Mouse (Mus musculus): ENCODE results near the gene Ntm. TPM values are rescaled to one million over a fixed set of nuclear protein-coding genes. Genes with fewer than 3 reads are reported as not detected.

Ntm gene
- polyA plus RNA-seq, 1 experiment from 2014 or later: 11.5 TPM

DNA sequence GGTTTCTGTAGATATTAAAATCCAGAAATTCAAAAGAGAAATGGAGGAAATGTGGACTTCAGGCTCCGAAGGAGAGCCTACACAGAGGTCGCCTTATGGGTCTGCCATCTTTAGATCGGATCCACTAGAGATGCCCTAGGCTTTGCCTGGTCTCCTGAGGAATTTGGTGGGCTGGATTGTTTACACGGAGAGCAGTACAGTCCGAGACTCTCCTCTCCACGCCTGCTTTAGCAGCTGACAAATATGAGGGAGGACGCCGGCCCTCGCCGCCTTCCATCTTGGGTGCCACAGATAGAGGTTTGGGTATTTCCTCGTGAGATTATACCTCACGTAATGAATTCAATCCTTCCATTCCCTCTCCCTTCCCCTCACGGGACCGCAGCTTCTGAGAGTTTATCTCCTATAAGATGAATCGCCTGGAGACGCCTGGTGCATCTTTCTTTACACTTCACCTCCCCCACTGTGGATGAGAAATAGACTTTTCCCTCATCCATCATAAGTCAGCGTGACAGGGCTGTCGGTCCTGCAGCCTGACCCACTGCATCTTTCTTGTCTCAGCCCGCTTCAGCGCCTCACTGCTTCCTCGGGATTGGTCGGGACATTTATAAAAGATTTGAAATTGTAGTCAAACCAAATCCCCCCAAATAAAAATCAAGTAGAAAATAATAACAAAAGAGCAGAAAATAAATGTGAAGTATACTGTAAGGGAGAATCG is 191.7 kb downstream of the Ntm start:
- 79% methylated on average over 23 of the region's 23 CpGs for WGBS
- no peak overlapping the region for H3K4me3 ChIP-seq (ENCODE audit: low read depth, low read length)
- H3K36me3 ChIP-seq (replicated peaks; ENCODE audit: control insufficient read depth, insufficient read depth, low read depth, low read length): no peaks in the 10 kb centered on the region
- no peak for DNase-seq (ENCODE audit: low spot score)
- H3K27me3 ChIP-seq (ENCODE audit: control insufficient read depth, insufficient read depth, low read length): no peaks in the 10 kb centered on the region
- H3K4me2 ChIP-seq (ENCODE audit: low read depth, low read length): no peak overlapping the region
- H3K27ac ChIP-seq (replicated peaks; ENCODE audit: low read depth, low read length): no peak overlapping the region
- ATAC-seq (replicated peaks; ENCODE audit: insufficient number of reproducible peaks, low FRiP score, low TSS enrichment, low read depth): no peak
- no peak overlapping the region for H3K9ac ChIP-seq (replicated peaks; ENCODE audit: low read length)
- H3K9me3 ChIP-seq (replicated peaks; ENCODE audit: control insufficient read depth, low read length): no peaks in the 10 kb centered on the region
- H3K4me1 ChIP-seq (ENCODE audit: control insufficient read depth, insufficient read depth, low read length): no peaks in the 10 kb centered on the region

- WGBS: 21% methylated on average over 4 of the region's 4 CpGs
- Histone ChIP-seq H3K4me3 (ENCODE audit: low read depth, low read length) (no peak overlapping the region), H3K4me2 (ENCODE audit: low read depth, low read length) (no peak overlapping the region), H3K27me3 (ENCODE audit: control insufficient read depth, insufficient read depth, low read length) (no peaks in the 10 kb centered on the region), H3K9me3 (replicated peaks; ENCODE audit: control insufficient read depth, low read length) (no peaks in the 10 kb centered on the region), H3K27ac (replicated peaks; ENCODE audit: low read depth, low read length) (no peak overlapping the region), H3K4me1 (ENCODE audit: control insufficient read depth, insufficient read depth, low read length) (no peaks in the 10 kb centered on the region), H3K36me3 (replicated peaks; ENCODE audit: control insufficient read depth, insufficient read depth, low read depth, low read length) (no peaks in the 10 kb centered on the region), H3K9ac (replicated peaks; ENCODE audit: low read length) (no peak overlapping the region)
- ATAC-seq (replicated peaks; ENCODE audit: insufficient number of reproducible peaks, low FRiP score, low TSS enrichment, low read depth) (no peak), DNase-seq (ENCODE audit: low spot score) (no peak)
Observed at GRCm38 (mm10) chr9:29769361-29769760, 193.6 kb downstream of the Ntm start.

DNA sequence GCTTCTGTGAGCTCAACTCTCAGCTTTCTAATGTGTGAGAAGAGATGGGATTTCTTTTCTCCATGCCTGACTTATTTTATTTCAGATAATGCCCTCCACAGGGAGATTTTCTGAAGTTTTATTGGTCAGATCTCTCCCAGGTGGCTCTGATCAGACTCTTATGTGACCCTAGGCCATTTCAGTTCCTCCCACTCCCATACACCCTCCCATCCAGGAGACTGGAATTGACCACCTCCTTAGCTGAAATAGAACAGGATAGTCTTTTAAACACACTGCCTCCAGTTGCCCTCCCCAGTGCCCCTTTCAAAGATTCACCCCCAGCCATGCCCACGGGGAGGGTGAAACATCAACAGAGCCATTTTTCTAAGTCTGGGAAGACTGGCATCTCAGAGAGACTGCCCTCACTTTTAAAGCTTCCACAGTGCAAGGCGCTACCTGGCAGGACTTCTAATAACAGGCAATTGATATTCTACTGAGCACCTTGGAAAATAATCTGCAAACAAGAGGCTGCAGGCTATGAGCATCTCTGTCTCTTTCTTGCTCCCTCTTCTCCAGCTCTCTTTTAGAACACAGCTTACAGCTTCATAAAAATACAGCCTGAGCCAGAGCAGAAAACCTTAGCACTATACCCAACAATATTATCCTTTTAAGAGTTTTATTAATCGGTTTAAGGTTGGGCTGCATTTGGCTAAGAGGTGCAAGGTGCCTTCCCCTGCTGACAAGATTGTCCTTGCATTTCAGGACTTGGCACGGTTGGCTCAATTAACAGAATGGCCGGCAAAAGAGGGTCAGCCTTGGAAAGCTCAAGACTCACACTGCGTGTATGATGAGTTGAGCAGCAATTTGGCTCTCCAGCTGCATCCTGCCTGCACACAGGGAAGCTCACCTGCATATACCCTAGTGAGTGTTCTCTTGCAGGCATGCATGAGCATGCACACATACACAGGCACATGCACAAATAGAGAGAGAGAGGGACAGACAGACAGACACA is 196.7 kb downstream of the Ntm start:
- H3K4me3 ChIP-seq (ENCODE audit: low read depth, low read length): no peak overlapping the region
- H3K4me1 ChIP-seq (ENCODE audit: control insufficient read depth, insufficient read depth, low read length): no peaks in the 10 kb centered on the region
- no peaks in the 10 kb centered on the region for H3K36me3 ChIP-seq (replicated peaks; ENCODE audit: control insufficient read depth, insufficient read depth, low read depth, low read length)
- H3K27ac ChIP-seq (replicated peaks; ENCODE audit: low read depth, low read length): no peak overlapping the region
- no peaks in the 10 kb centered on the region for H3K9me3 ChIP-seq (replicated peaks; ENCODE audit: control insufficient read depth, low read length)
- H3K9ac ChIP-seq (replicated peaks; ENCODE audit: low read length): no peak overlapping the region
- no peaks in the 10 kb centered on the region for H3K27me3 ChIP-seq (ENCODE audit: control insufficient read depth, insufficient read depth, low read length)
- 72% methylated on average over 6 of the region's 6 CpGs for WGBS
- ATAC-seq (replicated peaks; ENCODE audit: insufficient number of reproducible peaks, low FRiP score, low TSS enrichment, low read depth) (no peak), DNase-seq (ENCODE audit: low spot score) (no peak)
- no peak overlapping the region for H3K4me2 ChIP-seq (ENCODE audit: low read depth, low read length)

DNA sequence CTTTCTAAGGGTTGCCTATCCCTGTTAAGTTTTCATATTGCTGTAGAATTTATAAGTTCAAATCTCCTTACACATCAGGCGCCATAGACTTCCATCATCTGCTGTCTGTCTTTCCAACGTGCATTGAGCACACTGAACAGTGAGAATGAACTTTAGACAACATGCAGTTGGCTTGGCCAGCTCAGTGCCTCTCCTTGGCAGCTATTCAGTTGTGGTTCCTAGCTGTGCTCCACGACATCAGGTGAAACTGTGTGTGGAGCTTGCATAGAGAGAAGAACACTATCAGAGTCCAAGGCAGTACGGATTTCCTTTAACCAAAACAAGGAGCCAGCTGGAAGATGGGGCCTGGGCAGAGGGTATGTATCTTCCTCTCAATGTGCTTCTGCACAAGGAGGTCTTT is 199.6 kb downstream of the Ntm start:
- Histone ChIP-seq H3K27me3 (ENCODE audit: control insufficient read depth, insufficient read depth, low read length) (no peaks in the 10 kb centered on the region), H3K4me2 (ENCODE audit: low read depth, low read length) (no peak overlapping the region), H3K9me3 (replicated peaks; ENCODE audit: control insufficient read depth, low read length) (no peaks in the 10 kb centered on the region), H3K4me3 (ENCODE audit: low read depth, low read length) (no peak overlapping the region), H3K27ac (replicated peaks; ENCODE audit: low read depth, low read length) (no peak overlapping the region), H3K36me3 (replicated peaks; ENCODE audit: control insufficient read depth, insufficient read depth, low read depth, low read length) (no peaks in the 10 kb centered on the region), H3K9ac (replicated peaks; ENCODE audit: low read length) (no peak overlapping the region), H3K4me1 (ENCODE audit: control insufficient read depth, insufficient read depth, low read length) (no peaks in the 10 kb centered on the region)
- ATAC-seq (replicated peaks; ENCODE audit: insufficient number of reproducible peaks, low FRiP score, low TSS enrichment, low read depth): no peak
- DNase-seq (ENCODE audit: low spot score): no peak
- WGBS: 84% methylated on average over 4 of the region's 4 CpGs

DNA sequence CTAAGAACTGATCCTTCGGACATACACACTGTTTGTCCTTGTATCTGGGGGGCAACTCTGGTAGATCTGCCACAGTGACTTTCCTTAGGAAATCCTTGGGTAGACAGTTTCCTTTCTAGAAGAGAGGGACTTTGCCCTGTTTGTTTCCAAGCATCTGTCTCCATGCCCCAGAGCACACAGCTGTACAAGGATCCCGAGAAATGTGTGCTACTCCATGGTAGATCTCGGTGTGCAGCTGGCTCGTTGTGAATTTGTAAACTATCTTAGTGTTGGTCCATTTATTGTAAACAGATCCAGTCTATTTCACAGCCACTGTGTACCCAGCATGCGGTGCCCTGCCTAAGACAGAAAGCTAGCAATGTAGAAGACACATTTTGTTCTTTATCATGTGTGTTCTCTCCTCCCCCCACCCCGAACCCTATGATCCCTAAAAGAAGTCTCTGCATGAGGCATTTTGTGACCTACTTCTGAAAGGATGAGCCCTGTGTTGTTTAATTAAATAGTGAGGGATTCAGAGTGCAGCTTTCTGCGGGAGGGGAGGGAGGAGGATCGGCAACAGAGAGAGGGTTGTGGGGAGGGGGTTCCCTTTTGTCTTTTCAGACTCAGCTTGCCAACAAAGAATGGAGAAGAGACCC is 200.9 kb downstream of the Ntm start:
- WGBS: 39% methylated on average over 8 of the region's 8 CpGs
- Histone ChIP-seq H3K4me1 (ENCODE audit: control insufficient read depth, insufficient read depth, low read length) (no peaks in the 10 kb centered on the region), H3K9me3 (replicated peaks; ENCODE audit: control insufficient read depth, low read length) (no peaks in the 10 kb centered on the region), H3K27ac (replicated peaks; ENCODE audit: low read depth, low read length) (no peak overlapping the region), H3K4me2 (ENCODE audit: low read depth, low read length) (no peak overlapping the region), H3K9ac (replicated peaks; ENCODE audit: low read length) (no peak overlapping the region), H3K4me3 (ENCODE audit: low read depth, low read length) (no peak overlapping the region), H3K36me3 (replicated peaks; ENCODE audit: control insufficient read depth, insufficient read depth, low read depth, low read length) (no peaks in the 10 kb centered on the region), H3K27me3 (ENCODE audit: control insufficient read depth, insufficient read depth, low read length) (no peaks in the 10 kb centered on the region)
- DNase-seq (ENCODE audit: low spot score): no peak
- no peak for ATAC-seq (replicated peaks; ENCODE audit: insufficient number of reproducible peaks, low FRiP score, low TSS enrichment, low read depth)

DNA sequence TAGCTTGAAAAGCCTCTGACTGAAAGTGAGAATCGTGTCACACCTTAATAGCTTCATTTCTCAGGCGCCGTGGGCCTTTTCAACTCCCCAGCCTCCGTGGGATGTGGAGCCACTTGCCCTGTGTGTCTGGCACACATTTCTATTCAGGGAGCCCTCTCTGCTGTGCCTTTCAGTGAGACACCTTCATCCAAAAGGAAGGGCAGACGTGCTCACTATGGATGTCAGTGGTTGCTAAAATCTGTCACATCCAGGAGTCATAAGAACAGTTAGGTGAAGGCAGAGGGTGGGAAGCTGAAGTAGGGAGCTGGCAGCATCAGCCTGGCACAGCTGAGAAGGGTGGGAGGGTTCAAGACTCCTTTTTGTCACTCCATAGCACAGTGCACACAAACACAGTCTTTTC is 201.4 kb downstream of the Ntm start:
- no peak for ATAC-seq (replicated peaks; ENCODE audit: insufficient number of reproducible peaks, low FRiP score, low TSS enrichment, low read depth)
- no peak for DNase-seq (ENCODE audit: low spot score)

GRCm38 (mm10) chr9:29759940-29760339 is 203.0 kb downstream of the Ntm start:
- no peaks in the 10 kb centered on the region for H3K9me3 ChIP-seq (replicated peaks; ENCODE audit: control insufficient read depth, low read length)
- no peak for ATAC-seq (replicated peaks; ENCODE audit: insufficient number of reproducible peaks, low FRiP score, low TSS enrichment, low read depth)
- no peak overlapping the region for H3K4me2 ChIP-seq (ENCODE audit: low read depth, low read length)
- no peak overlapping the region for H3K4me3 ChIP-seq (ENCODE audit: low read depth, low read length)
- H3K36me3 ChIP-seq (replicated peaks; ENCODE audit: control insufficient read depth, insufficient read depth, low read depth, low read length): no peaks in the 10 kb centered on the region
- no peaks in the 10 kb centered on the region for H3K27me3 ChIP-seq (ENCODE audit: control insufficient read depth, insufficient read depth, low read length)
- no peak overlapping the region for H3K9ac ChIP-seq (replicated peaks; ENCODE audit: low read length)
- no peaks in the 10 kb centered on the region for H3K4me1 ChIP-seq (ENCODE audit: control insufficient read depth, insufficient read depth, low read length)
- no peak overlapping the region for H3K27ac ChIP-seq (replicated peaks; ENCODE audit: low read depth, low read length)
- no peak for DNase-seq (ENCODE audit: low spot score)
- WGBS: 86% methylated on average over 3 of the region's 3 CpGs

More for the DNA sequence above, 201.4 kb downstream of the Ntm start:
- Histone ChIP-seq H3K4me1 (ENCODE audit: control insufficient read depth, insufficient read depth, low read length) (no peaks in the 10 kb centered on the region), H3K27ac (replicated peaks; ENCODE audit: low read depth, low read length) (no peak overlapping the region), H3K4me2 (ENCODE audit: low read depth, low read length) (no peak overlapping the region), H3K27me3 (ENCODE audit: control insufficient read depth, insufficient read depth, low read length) (no peaks in the 10 kb centered on the region), H3K9ac (replicated peaks; ENCODE audit: low read length) (no peak overlapping the region), H3K4me3 (ENCODE audit: low read depth, low read length) (no peak overlapping the region), H3K36me3 (replicated peaks; ENCODE audit: control insufficient read depth, insufficient read depth, low read depth, low read length) (no peaks in the 10 kb centered on the region), H3K9me3 (replicated peaks; ENCODE audit: control insufficient read depth, low read length) (no peaks in the 10 kb centered on the region)
- 87% methylated on average over 5 of the region's 5 CpGs for WGBS
